Mouse (Mus musculus): Measurements from ENCODE around the gene Cct6b. TPM values are rescaled to one million over a fixed set of nuclear protein-coding genes. Genes with fewer than 3 reads are reported as not detected.

Gene Cct6b
- polyA plus RNA-seq, 1 experiment from 2014 or later, result 0.19 TPM

DNA sequence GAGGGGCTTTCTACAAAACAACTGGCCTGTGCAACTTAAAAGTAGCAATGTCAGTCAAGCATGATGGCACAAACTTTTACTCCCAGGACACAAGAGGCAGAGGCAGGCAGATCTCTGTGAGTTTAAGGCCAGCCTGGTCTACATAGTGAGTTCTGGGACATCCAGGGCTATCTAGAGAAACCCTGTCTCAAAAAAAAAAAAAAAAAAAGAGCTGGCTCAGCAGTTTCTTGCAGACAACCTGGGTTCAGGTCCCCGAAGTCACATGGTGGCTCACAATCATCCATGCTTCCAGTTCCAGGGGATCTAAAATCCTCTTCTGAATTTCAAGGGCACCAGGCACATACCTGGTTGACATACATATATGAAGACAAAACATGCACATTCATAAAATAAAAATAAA lies 8.2 kb downstream of the Cct6b start:
- WGBS (ENCODE audit: insufficient replicate concordance), result 72% methylated on average over 1 of the region's 1 CpGs
- peaks cover 3% of the 10 kb centered on the region; the same call in 1 of the 2 replicates for H3K4me1 ChIP-seq
- no peak overlapping the region for H3K27ac ChIP-seq
- H3K4me3 ChIP-seq, result no peak overlapping the region
- no peaks in the 10 kb centered on the region for H3K36me3 ChIP-seq
- no peaks in the 10 kb centered on the region; the same call in 1 of the 2 replicates for H3K27me3 ChIP-seq (replicated peaks)
- H3K9ac ChIP-seq, result no peak overlapping the region
- ATAC-seq, result no peak
- H3K4me2 ChIP-seq, result no peak overlapping the region
- no peaks in the 10 kb centered on the region for H3K9me3 ChIP-seq (replicated peaks)

DNA sequence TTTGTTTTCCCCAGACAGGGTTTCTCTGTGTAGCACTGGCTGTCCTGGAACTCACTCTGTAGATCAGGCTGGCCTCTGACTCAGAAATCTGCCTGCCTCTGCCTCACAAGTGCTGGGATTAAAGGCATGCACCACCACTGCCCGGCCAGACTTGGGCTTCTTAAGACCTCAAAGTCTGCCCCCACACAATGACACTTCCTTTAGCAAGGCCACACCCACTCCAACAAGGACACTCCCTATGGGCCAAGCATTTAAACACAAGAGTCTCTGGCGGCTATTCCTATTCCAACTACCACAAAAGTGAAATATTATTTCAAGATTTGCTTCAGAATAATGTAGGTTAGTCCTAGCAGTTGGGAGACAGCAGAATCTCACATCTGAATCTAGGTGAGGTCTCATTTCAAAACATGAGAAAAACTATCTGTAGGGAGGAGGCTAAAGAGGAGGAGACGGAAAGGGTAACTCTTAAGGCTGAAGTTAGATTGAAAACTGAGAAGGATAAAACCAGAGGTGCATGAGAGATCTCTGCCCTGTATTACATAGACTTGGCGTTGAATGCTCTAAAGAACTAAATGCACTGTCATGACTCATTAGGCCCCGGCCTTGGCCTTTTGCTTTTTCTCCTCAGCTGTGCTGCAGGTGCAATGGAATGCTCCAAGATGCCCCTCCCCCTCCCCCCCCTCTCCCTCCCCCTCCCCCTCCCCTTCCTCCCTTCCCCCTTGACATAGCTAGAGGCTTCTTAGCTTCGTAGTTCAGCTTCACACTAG lies 11.6 kb downstream of the Cct6b start:
- ATAC-seq, result no peak
- peaks cover 3% of the 10 kb centered on the region; the same call in 1 of the 2 replicates for H3K4me1 ChIP-seq
- no peaks in the 10 kb centered on the region for H3K27me3 ChIP-seq (replicated peaks)
- no peaks in the 10 kb centered on the region for H3K9me3 ChIP-seq (replicated peaks)
- no peak overlapping the region for H3K4me2 ChIP-seq
- no peak overlapping the region for H3K9ac ChIP-seq
- H3K27ac ChIP-seq, result no peak overlapping the region
- 64% methylated on average over 6 of the region's 6 CpGs for WGBS (ENCODE audit: insufficient replicate concordance)
- no peaks in the 10 kb centered on the region for H3K36me3 ChIP-seq
- H3K4me3 ChIP-seq, result no peak overlapping the region

DNA sequence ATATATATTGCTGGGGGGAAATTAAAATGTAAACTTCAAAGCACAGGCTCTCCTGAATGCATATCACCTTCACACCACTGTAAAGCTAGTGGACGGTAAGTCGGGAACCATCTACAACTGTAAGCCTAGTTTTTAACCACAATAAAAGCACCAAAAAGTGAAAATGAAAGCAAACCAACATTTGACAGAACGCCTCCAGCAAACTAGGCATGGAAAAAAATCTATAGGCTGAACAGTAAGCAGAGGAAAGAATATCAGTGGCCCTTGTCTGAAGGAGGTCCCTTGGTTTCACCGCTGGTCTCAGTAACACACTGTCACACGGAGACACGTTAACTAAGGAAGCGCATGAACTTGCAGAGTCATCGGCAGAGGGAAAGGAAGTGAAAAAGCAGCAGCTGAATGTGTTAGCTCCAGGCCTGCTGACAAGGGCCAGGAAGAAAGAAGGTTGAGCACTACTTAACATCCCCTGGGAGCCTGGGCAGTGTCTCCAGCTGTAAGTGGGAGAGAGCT lies 17.2 kb downstream of the Cct6b start:
- Histone ChIP-seq H3K9ac (peak overlapping the region; percentile 55), H3K36me3 (no peaks in the 10 kb centered on the region), H3K27me3 (replicated peaks) (peaks cover 6% of the 10 kb centered on the region; the same call in 1 of the 2 replicates), H3K9me3 (replicated peaks) (no peaks in the 10 kb centered on the region), H3K4me1 (peaks cover 9% of the 10 kb centered on the region), H3K27ac (peak overlapping the region; percentile 70), H3K4me2 (peak overlapping the region; percentile 61), H3K4me3 (peak overlapping the region; percentile 40)
- WGBS (ENCODE audit: insufficient replicate concordance), result 17% methylated on average over 8 of the region's 8 CpGs
- ATAC-seq, result peak; percentile 74

DNA sequence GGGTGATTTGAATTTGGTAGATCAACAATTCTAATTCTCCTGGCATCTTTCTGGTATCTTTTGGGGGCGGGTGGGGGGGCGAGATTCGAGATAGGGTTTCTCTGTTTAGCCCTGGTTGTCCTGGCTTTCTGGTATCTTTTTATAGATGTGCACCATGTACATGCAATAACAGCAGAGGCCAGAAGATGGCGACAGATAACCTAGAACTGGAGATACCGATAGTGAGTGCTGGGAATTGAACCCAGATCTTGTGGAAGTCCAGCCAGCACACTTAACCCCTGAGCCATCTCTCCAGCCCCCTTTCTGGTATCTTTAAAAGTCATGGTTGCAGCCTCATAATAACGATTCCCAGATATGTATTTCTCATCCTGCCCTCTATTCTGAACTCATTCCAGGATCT lies 18.0 kb downstream of the Cct6b start:
- no peak for ATAC-seq

DNA sequence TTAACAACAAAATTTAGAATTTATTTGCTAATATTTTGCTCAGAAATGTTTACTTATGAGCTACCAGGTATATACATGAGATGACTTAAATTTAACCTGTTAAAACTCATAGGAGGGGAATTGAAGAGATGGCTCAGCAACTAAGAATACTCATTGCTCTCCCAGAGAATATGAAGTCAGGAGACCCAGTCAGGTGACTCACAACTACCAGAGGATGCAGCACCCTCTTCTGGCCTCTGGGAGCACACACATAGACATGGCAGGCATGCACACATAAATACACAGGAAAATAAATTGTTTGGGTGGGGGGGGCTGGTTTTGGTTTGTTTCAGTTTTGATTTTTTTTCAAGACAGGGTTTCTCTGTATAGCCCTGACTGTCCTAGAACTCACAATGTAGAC lies 25.1 kb downstream of the Cct6b start:
- no peak for ATAC-seq
- no peak overlapping the region for H3K9ac ChIP-seq
- no peaks in the 10 kb centered on the region for H3K9me3 ChIP-seq (replicated peaks)
- H3K4me3 ChIP-seq, result no peak overlapping the region
- H3K36me3 ChIP-seq, result no peaks in the 10 kb centered on the region
- H3K4me2 ChIP-seq, result no peak overlapping the region
- H3K27me3 ChIP-seq (replicated peaks), result no peaks in the 10 kb centered on the region; the same call in 1 of the 2 replicates
- no peak overlapping the region for H3K27ac ChIP-seq
- no peaks in the 10 kb centered on the region for H3K4me1 ChIP-seq

More for the DNA sequence above, 18.0 kb downstream of the Cct6b start:
- Histone ChIP-seq H3K9ac (no peak overlapping the region), H3K27ac (no peak overlapping the region), H3K36me3 (no peaks in the 10 kb centered on the region), H3K27me3 (replicated peaks) (peaks cover 6% of the 10 kb centered on the region; the same call in 1 of the 2 replicates), H3K4me1 (peaks cover 9% of the 10 kb centered on the region), H3K9me3 (replicated peaks) (no peaks in the 10 kb centered on the region), H3K4me3 (no peak overlapping the region), H3K4me2 (no peak overlapping the region; the same call in 1 of the 2 replicates)
- 19% methylated on average over 6 of the region's 6 CpGs for WGBS (ENCODE audit: insufficient replicate concordance)

DNA sequence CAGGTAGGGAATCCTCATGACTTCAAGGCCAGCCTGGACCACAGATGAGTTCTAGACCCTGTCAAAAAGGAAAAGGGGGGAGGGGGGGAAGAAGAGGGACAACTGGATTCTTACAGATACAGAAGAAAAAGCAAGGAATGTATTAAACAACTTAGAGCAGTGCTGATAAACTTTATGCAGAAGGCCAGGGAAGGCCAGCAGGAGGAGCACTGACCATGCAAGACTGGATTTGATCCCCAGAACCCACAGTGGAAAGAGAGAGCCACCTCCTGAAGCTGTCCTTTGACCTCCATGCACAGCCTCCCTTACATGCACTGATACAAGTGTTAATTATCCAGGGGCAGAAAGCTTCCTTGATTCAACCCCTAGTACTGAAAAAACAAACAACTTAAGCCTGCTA lies 29.9 kb downstream of the Cct6b start:
- H3K27ac ChIP-seq, result no peak overlapping the region
- H3K36me3 ChIP-seq, result no peaks in the 10 kb centered on the region
- H3K9ac ChIP-seq, result no peak overlapping the region
- no peak overlapping the region for H3K4me2 ChIP-seq
- H3K27me3 ChIP-seq (replicated peaks), result 0 out of 2 replicates have a peak, but pooled peaks cover 7% of the 10 kb centered on the region
- no peaks in the 10 kb centered on the region for H3K9me3 ChIP-seq (replicated peaks)
- no peak for ATAC-seq
- no peak overlapping the region for H3K4me3 ChIP-seq
- no peaks in the 10 kb centered on the region for H3K4me1 ChIP-seq

DNA sequence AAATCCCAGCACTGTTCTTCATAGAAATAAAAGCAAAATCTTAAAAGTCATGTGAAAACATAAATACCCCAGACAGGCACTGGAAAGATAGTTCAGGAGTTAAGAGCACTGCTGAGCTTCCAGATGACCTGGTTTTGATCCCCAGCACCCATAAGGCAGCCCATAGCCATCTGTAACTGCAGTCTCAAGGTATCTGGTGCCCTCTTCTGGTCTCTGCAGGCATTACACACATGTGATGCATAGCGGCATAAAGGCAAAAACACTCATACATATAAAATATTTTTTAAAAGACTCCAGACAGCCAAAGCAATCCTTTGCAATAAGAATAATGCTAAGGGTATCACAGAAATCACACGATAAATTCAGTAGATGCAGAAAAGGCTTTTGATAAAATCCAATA lies 37.3 kb downstream of the Cct6b start:
- Histone ChIP-seq H3K27me3 (replicated peaks) (0 out of 2 replicates have a peak, but pooled peaks cover 13% of the 10 kb centered on the region), H3K36me3 (no peaks in the 10 kb centered on the region), H3K4me1 (no peaks in the 10 kb centered on the region), H3K9me3 (replicated peaks) (peaks cover 3% of the 10 kb centered on the region), H3K27ac (no peak overlapping the region), H3K4me2 (no peak overlapping the region), H3K4me3 (no peak overlapping the region), H3K9ac (no peak overlapping the region)
- WGBS (ENCODE audit: insufficient replicate concordance), result 75% methylated on average over 2 of the region's 2 CpGs
- ATAC-seq, result no peak

DNA sequence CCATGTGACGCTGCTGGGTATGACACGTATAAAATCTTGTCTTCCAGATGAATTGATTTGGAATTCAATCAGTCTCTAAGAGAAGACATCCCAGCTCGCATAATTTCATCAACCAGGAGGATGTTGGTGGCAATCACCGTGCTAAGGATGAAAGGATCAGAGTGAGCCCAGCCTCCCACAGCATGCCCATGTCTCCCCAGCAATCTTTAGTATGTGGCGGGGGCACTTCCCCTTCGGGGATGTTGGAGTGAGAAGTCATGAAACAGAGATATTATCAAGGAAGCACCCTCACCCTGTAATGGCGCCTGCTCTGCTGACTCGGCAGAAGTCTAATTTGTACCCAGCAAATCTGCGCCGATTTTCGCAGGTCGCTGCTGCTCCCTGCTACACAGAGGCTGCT lies 44.8 kb downstream of the Cct6b start:
- Histone ChIP-seq H3K4me2 (no peak overlapping the region), H3K27me3 (replicated peaks) (no peaks in the 10 kb centered on the region), H3K4me1 (no peaks in the 10 kb centered on the region), H3K36me3 (no peaks in the 10 kb centered on the region), H3K9ac (no peak overlapping the region), H3K9me3 (replicated peaks) (no peaks in the 10 kb centered on the region), H3K27ac (no peak overlapping the region), H3K4me3 (no peak overlapping the region)
- ATAC-seq, result no peak
- WGBS (ENCODE audit: insufficient replicate concordance), result 55% methylated on average over 12 of the region's 12 CpGs

DNA sequence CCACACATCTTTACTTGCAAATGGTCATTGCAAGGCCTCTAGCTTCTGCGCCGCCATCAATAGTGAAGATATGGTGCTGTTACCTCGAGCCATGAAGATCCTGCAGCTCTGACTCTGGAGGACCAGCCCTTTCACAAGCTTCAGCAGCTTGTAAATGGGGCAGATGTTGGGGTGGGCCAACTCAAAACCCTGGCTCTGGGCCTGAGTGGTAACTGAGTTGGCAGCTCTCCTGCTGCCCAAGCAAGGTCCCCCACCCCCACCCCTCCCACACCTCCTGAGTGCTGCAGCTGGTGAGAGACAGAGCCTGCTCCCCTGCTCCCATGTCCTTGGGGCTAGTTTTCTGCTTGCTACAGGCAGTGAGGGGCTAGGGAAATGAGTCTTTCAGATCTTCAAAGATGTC lies 51.4 kb downstream of the Cct6b start:
- 78% methylated on average over 3 of the region's 3 CpGs for WGBS (ENCODE audit: insufficient replicate concordance)
- H3K4me3 ChIP-seq, result no peak overlapping the region

DNA sequence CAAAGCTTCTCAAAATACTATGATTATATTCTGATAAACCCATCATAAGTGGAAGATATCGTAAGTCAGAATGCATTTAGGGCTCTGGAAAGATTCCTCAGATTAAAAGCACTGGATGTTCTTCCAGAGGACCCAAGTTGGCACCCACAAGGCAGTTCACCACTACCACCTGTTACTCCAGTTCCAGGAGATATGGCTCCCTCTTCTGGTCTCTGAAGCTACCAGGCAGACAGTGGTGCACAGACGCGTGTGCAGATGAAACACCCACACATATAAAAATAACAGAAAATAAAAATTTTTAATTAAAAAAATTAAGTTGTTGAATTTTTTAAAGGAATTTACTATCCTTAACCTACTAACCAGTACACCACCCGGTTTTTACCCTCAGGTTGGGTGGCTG lies 55.2 kb downstream of the Cct6b start:
- H3K4me3 ChIP-seq, result no peak overlapping the region
- H3K9ac ChIP-seq, result no peak overlapping the region
- H3K4me2 ChIP-seq, result no peak overlapping the region
- 0 out of 2 replicates have a peak, but pooled peaks cover 3% of the 10 kb centered on the region for H3K27me3 ChIP-seq (replicated peaks)
- 66% methylated on average over 4 of the region's 4 CpGs for WGBS (ENCODE audit: insufficient replicate concordance)
- H3K36me3 ChIP-seq, result no peaks in the 10 kb centered on the region
- no peak for ATAC-seq
- no peak overlapping the region for H3K27ac ChIP-seq
- no peaks in the 10 kb centered on the region for H3K4me1 ChIP-seq
- no peaks in the 10 kb centered on the region for H3K9me3 ChIP-seq (replicated peaks)

More for the DNA sequence above, 51.4 kb downstream of the Cct6b start:
- H3K4me2 ChIP-seq, result no peak overlapping the region
- H3K27ac ChIP-seq, result no peak overlapping the region
- no peaks in the 10 kb centered on the region for H3K9me3 ChIP-seq (replicated peaks)
- 0 out of 2 replicates have a peak, but pooled peaks cover 3% of the 10 kb centered on the region for H3K27me3 ChIP-seq (replicated peaks)
- no peaks in the 10 kb centered on the region for H3K36me3 ChIP-seq
- H3K4me1 ChIP-seq, result no peaks in the 10 kb centered on the region
- no peak overlapping the region for H3K9ac ChIP-seq
- no peak for ATAC-seq

DNA sequence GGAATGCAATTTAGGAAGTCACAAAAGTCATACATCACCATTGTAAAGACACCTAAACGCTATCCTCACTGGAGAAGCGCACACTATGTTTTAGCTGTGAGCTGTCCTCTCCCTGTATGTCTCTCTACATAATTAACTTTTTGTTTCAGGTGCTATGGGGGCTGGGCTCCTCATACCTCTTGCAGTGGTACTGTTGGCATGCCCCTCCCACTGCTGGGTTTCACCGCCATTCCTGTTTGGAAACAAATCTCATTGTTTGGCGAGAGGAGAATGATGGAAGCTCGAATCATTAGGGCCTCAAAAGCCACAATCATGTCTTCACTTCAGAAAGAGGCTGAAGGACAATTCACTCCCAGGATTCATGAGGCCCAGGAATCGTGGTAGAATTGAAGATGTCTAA lies 59.0 kb downstream of the Cct6b start:
- Histone ChIP-seq H3K9ac (no peak overlapping the region), H3K27ac (no peak overlapping the region), H3K4me2 (no peak overlapping the region), H3K4me1 (no peaks in the 10 kb centered on the region), H3K27me3 (replicated peaks) (peaks cover 8% of the 10 kb centered on the region; the same call in 1 of the 2 replicates), H3K36me3 (no peaks in the 10 kb centered on the region), H3K9me3 (replicated peaks) (no peaks in the 10 kb centered on the region), H3K4me3 (no peak overlapping the region)
- 55% methylated on average over 6 of the region's 6 CpGs for WGBS (ENCODE audit: insufficient replicate concordance)
- ATAC-seq, result no peak

DNA sequence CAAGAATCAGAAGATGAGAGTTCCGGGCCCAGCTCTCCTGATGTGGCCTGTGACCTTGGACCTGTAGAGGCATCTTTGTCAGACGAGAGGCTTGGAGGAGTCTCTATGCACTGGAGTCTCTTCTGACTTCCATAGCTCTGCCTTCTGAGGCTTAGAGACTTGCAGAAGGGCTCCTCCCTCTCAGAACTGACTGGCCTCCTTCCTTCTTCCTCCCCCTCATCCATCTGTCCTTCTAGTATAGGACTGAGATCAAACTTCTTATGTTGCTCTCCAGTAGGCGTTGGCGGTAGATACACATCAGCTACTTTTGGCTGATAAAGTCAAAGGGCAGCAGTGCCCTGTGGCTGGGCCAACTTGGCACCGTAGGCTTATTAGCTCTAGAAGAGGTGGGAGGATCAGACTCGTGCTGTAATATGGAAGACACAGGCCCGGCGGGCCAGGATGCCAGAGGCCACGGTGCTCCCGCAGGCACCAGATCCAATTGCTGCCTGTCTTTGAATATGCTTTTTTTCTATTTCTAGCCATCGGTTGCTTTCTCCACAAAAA lies 64.2 kb downstream of the Cct6b start:
- H3K4me1 ChIP-seq, result no peaks in the 10 kb centered on the region
- no peak overlapping the region for H3K4me3 ChIP-seq
- ATAC-seq, result no peak
- H3K27me3 ChIP-seq (replicated peaks), result peaks cover 4% of the 10 kb centered on the region; the same call in 1 of the 2 replicates
- no peaks in the 10 kb centered on the region for H3K36me3 ChIP-seq
- no peaks in the 10 kb centered on the region for H3K9me3 ChIP-seq (replicated peaks)
- H3K27ac ChIP-seq, result no peak overlapping the region
- 76% methylated on average over 11 of the region's 11 CpGs for WGBS (ENCODE audit: insufficient replicate concordance)
- H3K4me2 ChIP-seq, result no peak overlapping the region
- H3K9ac ChIP-seq, result no peak overlapping the region
